Mouse (Mus musculus) erythroblast, embryonic 14.5 days (primary cell): Measurements from ENCODE around the gene Chst2. TPM values are rescaled to one million over a fixed set of nuclear protein-coding genes. Genes with fewer than 3 reads are reported as not detected.
A peak's percentile ranks its signal among the peaks of the same experiment; 100 is the strongest.

Source experiments
- H3K27me3 ChIP-seq: 2 replicates; pipeline ENCODE4 v1.6.1; 2012; ENCODE audit warnings: inconsistent platforms; ENCODE audit not compliant: control insufficient read depth
- H3K36me3 ChIP-seq: 2 replicates; pipeline ENCODE4 v1.6.1; 2012; ENCODE audit warnings: mild to moderate bottlenecking, inconsistent platforms; ENCODE audit not compliant: control insufficient read depth
- H3K4me1 ChIP-seq: 2 replicates; pipeline ENCODE4 v1.6.1; 2012; ENCODE audit warnings: inconsistent platforms; ENCODE audit not compliant: control insufficient read depth
- H3K4me3 ChIP-seq: replicated peaks from 2 replicates; pipeline ENCODE3; 2012; ENCODE audit warnings: moderate library complexity, mild to moderate bottlenecking, inconsistent platforms
- H3K9me3 ChIP-seq: 2 replicates; pipeline ENCODE4 v1.6.1; 2012; ENCODE audit warnings: low read length, inconsistent platforms, mixed read lengths; ENCODE audit not compliant: control insufficient read depth
- GATA1 ChIP-seq: IDR thresholded peaks from 2 replicates; pipeline ENCODE4 v1.6.1; 2012; ENCODE audit warnings: low read length, inconsistent platforms, mixed read lengths
- TAL1 ChIP-seq: IDR thresholded peaks from 3 replicates; pipeline ENCODE4 v1.6.1; 2012; ENCODE audit warnings: low read length, inconsistent platforms, mixed read lengths
- polyA plus RNA-seq: library from polyadenylated mRNA; stranded (reverse); fragments of >175 nt; gene quantifications from 2 replicates; pipeline ENCODE4 v1.2.3, GENCODE M21; 2012

The Chst2 gene
- polyA plus RNA-seq, result 0.01 TPM in 2 replicates

GRCm38 (mm10) chr9:95406571-95407561 is at the start of gene Chst2:
Gene Chst2, minus strand, starts transcription at chr9:95406722.
- TF ChIP-seq TAL1 (no peak), GATA1 (no peak)
- Histone ChIP-seq H3K9me3 (peaks cover 3% of the 10 kb centered on the region; the same call in 1 of the 2 replicates), H3K4me1 (no peaks in the 10 kb centered on the region), H3K4me3 (peak within 1 kb of the TSS; percentile 22), H3K36me3 (no peaks in the 10 kb centered on the region), H3K27me3 (peaks cover 60% of the 10 kb centered on the region)

GRCm38 (mm10) chr9:95451931-95452330 is 45.4 kb upstream of the Chst2 start:
- peaks cover 14% of the 10 kb centered on the region for H3K36me3 ChIP-seq
- no peak overlapping the region for H3K4me3 ChIP-seq
- no peaks in the 10 kb centered on the region for H3K27me3 ChIP-seq
- H3K9me3 ChIP-seq, result no peaks in the 10 kb centered on the region
- H3K4me1 ChIP-seq, result no peaks in the 10 kb centered on the region
- TF ChIP-seq TAL1 (no peak), GATA1 (no peak)

GRCm38 (mm10) chr9:95450586-95450985 is 44.1 kb upstream of the Chst2 start:
- Histone ChIP-seq H3K36me3 (peaks cover under 1% of the 10 kb centered on the region), H3K27me3 (no peaks in the 10 kb centered on the region), H3K9me3 (no peaks in the 10 kb centered on the region), H3K4me3 (no peak overlapping the region), H3K4me1 (no peaks in the 10 kb centered on the region)
- TF ChIP-seq TAL1 (no peak), GATA1 (no peak)

- Histone ChIP-seq H3K27me3 (peaks cover 11% of the 10 kb centered on the region), H3K4me1 (no peaks in the 10 kb centered on the region), H3K4me3 (no peak overlapping the region), H3K36me3 (no peaks in the 10 kb centered on the region), H3K9me3 (0 out of 2 replicates have a peak, but pooled peaks cover 2% of the 10 kb centered on the region)
- TF ChIP-seq GATA1 (no peak), TAL1 (no peak)
Observed at GRCm38 (mm10) chr9:95442321-95442731, 35.8 kb upstream of the Chst2 start.

GRCm38 (mm10) chr9:95437883-95438282 is 31.4 kb upstream of the Chst2 start:
- no peaks in the 10 kb centered on the region for H3K4me1 ChIP-seq
- TF ChIP-seq TAL1 (no peak), GATA1 (no peak)
- no peaks in the 10 kb centered on the region for H3K9me3 ChIP-seq
- peaks cover 6% of the 10 kb centered on the region for H3K27me3 ChIP-seq
- H3K36me3 ChIP-seq, result no peaks in the 10 kb centered on the region
- no peak overlapping the region for H3K4me3 ChIP-seq

GRCm38 (mm10) chr9:95436294-95436613 is 29.7 kb upstream of the Chst2 start:
- Histone ChIP-seq H3K4me1 (no peaks in the 10 kb centered on the region), H3K9me3 (no peaks in the 10 kb centered on the region), H3K27me3 (no peaks in the 10 kb centered on the region), H3K4me3 (no peak overlapping the region), H3K36me3 (no peaks in the 10 kb centered on the region)
- TF ChIP-seq GATA1 (no peak), TAL1 (no peak)

GRCm38 (mm10) chr9:95435506-95436293 is 29.2 kb upstream of the Chst2 start:
- Histone ChIP-seq H3K27me3 (no peaks in the 10 kb centered on the region), H3K9me3 (no peaks in the 10 kb centered on the region), H3K36me3 (no peaks in the 10 kb centered on the region), H3K4me3 (no peak overlapping the region), H3K4me1 (no peaks in the 10 kb centered on the region)
- TF ChIP-seq TAL1 (no peak), GATA1 (no peak)

GRCm38 (mm10) chr9:95428277-95428676 is 21.8 kb upstream of the Chst2 start:
- H3K36me3 ChIP-seq, result no peaks in the 10 kb centered on the region
- TF ChIP-seq GATA1 (no peak), TAL1 (no peak)
- H3K4me3 ChIP-seq, result no peak overlapping the region
- H3K9me3 ChIP-seq, result no peaks in the 10 kb centered on the region
- no peaks in the 10 kb centered on the region for H3K4me1 ChIP-seq
- H3K27me3 ChIP-seq, result no peaks in the 10 kb centered on the region

GRCm38 (mm10) chr9:95413911-95414310 is 7.4 kb upstream of the Chst2 start:
- Histone ChIP-seq H3K36me3 (no peaks in the 10 kb centered on the region), H3K4me1 (no peaks in the 10 kb centered on the region), H3K4me3 (no peak overlapping the region), H3K27me3 (peaks cover 10% of the 10 kb centered on the region), H3K9me3 (no peaks in the 10 kb centered on the region)
- TF ChIP-seq GATA1 (no peak), TAL1 (no peak)
